Mouse (Mus musculus) megakaryocyte, adult 5-6 weeks (primary cell): Measurements from ENCODE around the gene Flot1. TPM values are rescaled to one million over a fixed set of nuclear protein-coding genes. Genes with fewer than 3 reads are reported as not detected.
A peak's percentile ranks its signal among the peaks of the same experiment; 100 is the strongest.

Experiments used
- ATAC-seq: 2 replicates; pipeline ENCODE4 v1.8.0; 2016; ENCODE audit warnings: mild to moderate bottlenecking, inconsistent platforms; ENCODE audit not compliant: poor library complexity, severe bottlenecking
- total RNA-seq, 2 experiments: library from RNA; stranded (forward) in 1 of 2; stranded (reverse) in 1 of 2; fragments of 153-499, 151-499 nt in 1 of 2; fragments of 221-1000, 200-1000 nt in 1 of 2; gene quantifications; 2 replicates each; pipeline versions ENCODE4 v1.2.3 to v1.2.4; 2015 to 2017

The Flot1 gene
- total RNA-seq, 2 experiments from 2014 or later = 73.5 to 127 TPM

- ATAC-seq = no peak
These were observed 12.0 kb upstream of the Flot1 start for GRCm38 (mm10) chr17:35810900-35811648.

GRCm38 (mm10) chr17:35812307-35812706 is 10.7 kb upstream of the Flot1 start:
- ATAC-seq = no peak

GRCm38 (mm10) chr17:35812736-35813135 is 10.3 kb upstream of the Flot1 start:
- no peak; the same call in 1 of the 2 replicates for ATAC-seq

DNA sequence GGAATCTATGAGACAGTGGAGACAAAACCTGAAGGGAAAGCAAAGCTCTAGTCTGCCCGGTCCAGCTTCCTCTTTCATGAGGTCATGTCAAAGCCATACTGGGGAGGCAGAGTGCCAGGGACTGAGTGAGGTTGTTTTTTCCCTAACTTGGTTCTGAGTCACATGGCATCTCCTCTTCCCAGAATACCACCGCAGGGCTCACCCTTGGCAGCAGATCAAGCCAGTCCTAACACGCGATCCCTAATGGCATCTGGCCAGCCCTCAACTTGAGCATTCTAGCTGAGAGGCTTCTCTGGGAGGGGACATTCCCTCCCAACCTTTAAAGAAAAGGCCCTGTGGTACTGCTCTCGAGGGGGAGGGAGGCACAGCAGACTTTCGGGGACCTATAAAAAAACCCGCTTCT is 9.8 kb upstream of the Flot1 start:
- ATAC-seq = peak; percentile 85

GRCm38 (mm10) chr17:35813653-35814052 is 9.4 kb upstream of the Flot1 start:
- ATAC-seq = 0 out of 2 replicates have a peak, but pooled peaks have one; percentile 21

DNA sequence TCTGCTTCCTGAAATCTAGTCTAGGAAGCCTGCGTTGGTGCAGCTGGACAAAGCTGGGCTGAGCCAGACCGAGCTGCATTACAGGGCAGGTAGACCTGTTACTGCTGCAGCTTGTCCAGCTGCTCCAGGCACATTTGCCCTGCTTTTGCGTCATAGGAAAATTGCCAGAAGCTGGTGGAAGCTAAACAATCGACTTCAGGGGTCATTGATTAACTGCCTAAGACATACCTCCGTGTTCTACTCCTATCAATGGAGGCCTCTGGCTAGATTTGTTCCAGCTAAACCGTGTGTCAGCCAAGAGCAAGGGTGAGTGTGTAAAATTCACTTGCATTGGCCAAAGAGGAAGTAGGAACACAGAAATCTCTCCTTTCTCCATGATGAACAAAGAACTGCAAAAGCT is 8.4 kb upstream of the Flot1 start:
- no peak for ATAC-seq

GRCm38 (mm10) chr17:35815836-35816235 is 7.2 kb upstream of the Flot1 start:
- ATAC-seq = no peak

DNA sequence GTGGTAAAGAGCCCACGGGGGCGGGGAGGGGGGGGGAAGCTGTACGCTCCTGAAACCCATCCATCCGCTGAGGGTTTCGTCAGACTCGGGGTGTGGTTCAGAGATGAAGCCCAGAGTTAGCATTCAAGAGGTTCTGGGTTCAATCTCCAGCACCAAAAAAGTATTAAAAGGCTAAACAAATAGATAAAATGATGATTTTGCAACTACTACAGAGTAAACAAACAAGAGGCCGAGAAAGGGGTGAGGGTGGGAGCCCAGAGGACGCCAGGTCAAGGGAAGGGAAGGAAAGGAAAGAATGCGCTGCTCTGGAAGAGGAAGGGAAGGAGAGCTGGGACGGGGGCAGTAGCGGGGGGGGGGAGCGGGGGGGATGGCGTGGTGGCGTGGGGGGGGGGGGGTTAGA is 6.3 kb upstream of the Flot1 start:
- no peak for ATAC-seq

- no peak for ATAC-seq
These were observed 5.8 kb upstream of the Flot1 start for GRCm38 (mm10) chr17:35817226-35817625.

DNA sequence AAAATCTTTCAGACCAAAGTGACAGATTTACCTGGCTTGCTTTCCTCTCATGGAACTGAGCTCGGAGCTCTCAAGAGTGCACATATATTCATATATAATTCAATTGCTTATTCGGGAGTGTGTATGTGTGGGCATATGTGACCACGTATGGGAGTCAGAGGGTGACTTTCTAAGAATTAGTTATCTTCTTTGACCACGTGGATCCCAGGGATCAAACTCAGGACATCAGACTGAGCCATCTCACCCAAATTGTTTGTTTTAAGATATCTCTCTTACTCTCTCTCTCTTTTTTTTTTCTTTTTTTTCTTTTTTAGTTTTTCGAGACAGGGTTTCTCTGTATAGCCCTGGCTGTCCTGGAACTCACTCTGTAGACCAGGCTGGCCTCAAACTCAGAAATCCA is 2.9 kb upstream of the Flot1 start:
- ATAC-seq = no peak

DNA sequence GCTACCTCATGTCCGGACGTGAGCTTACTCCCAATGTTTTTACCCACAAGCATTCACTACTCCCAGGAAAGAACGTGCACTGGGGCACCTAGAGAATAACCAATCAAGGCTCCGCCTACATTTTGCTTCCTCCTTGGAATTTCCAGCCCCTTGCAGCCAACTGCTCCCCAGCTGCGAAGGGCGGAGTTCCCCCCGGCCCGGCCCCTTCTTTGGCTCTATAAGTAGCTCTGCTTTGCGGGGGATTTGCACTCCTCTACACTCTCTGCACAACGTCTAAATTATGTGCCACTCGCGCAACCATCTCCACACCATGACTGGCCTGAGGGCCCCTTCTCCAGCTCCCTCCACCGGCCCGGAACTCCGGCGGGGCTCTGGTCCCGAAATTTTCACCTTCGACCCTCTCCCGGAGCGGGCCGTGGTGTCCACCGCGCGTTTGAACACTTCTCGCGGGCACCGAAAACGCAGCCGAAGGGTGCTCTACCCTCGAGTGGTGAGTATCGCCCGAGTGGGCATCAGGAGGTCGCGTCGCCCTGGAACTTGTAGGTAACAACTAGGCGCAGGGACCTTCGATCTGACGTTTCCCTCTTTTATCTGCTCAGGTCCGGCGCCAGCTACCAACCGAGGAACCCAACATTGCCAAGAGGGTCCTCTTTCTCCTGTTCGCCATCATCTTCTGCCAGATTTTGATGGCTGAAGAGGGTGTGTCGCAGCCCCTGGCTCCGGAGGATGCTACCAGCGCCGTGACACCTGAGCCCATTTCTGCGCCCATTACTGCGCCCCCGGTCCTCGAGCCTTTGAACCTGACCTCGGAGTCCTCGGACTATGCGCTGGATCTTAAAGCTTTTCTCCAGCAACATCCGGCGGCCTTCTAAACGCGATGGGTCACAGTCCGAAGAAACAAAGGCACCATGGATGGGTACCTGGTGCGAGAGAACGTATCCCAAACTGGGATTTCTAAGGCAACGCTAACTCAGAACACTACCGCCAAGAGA is 1.3 kb upstream of the Flot1 start, which contains the start of gene Ier3:
TSS of gene Ier3 (plus strand) at position 246 of the 992 bp plus-strand sequence.
- peak; percentile 53 for ATAC-seq

- no peak for ATAC-seq
These were observed 466 bp upstream of the Flot1 start for GRCm38 (mm10) chr17:35822564-35822963.

GRCm38 (mm10) chr17:35824402-35824801 is 1.4 kb downstream of the Flot1 start:
- no peak for ATAC-seq

- no peak for ATAC-seq
These were observed 2.2 kb downstream of the Flot1 start for GRCm38 (mm10) chr17:35825109-35825850.

DNA sequence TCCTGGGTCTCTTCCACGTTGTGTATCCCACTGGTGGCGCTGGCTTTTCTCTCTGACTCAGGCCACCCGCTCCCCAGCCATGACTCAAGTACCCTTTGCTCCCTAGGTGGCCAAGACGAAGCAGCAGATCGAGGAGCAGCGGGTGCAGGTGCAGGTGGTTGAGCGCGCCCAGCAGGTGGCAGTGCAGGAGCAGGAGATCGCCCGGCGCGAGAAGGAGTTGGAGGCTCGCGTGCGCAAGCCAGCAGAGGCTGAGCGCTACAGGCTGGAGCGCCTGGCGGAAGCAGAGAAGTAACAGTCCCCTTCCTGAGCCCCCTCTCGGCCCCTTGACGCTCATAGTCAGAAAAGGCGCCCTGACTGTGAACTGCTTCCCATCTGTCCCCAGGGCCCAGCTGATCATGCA is 6.7 kb downstream of the Flot1 start:
- ATAC-seq = peak; percentile 99

DNA sequence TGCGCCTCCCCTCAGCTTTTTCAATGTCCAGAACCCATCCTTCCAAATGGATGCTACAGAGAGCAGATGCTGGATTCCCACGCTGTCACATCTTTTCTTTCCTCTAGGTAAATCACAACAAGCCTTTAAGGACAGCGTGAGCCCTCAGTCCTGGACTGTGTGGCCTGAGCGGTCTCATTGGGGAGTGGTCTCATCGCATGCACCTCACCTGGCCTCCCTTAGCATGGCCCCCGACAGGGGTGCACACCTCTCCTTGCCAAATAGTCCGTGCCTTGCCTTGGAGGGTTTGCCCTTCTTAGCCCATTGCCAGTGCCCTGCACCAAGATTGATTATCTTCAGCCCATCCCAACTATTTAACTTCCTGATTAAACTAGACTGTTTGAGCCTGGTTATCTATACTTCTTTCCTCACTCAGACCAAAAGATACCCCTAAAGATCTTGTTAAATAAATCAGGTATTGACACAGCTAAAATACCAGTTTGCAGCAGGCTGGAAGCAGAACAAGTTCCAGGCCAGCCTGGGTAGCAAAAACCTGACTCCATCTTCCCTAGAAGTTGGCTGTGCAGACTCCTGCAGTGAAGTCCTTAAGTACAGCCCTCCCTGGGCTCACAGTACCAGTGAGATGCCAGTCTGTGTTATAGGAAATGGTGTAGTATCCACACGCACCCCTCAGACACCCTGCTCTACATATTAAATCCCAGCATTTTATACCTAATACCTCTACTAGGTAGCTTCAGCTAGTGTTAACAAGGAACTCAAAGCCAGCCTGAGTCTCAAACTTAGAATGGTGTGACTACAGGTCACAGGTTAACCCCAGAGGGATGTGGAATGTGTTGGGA is 9.6 kb downstream of the Flot1 start:
- no peak for ATAC-seq

DNA sequence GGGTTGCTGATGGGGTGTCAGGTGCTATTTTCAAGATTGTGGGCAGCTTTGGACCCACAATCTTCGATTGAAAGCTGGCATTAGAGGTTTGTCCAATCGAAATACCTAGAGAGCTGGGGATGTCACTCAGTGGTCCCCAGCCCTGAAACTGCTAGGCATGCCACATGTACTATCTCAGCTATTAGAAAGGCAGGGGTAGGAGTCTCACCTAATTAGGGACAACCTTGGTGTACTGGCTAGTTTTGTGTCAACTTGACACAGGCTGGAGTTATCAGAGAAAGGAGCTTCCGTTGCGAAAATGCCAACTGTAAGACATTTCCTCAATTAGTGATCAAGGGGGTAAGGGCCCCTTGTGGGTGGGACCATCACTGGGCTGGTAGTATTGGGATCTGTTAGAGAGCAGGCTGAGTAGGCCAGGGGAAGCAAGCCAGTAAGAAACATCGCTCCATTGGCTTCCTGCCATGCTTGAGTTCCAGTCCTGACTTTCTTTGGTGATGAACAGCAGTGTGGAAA is 10.3 kb downstream of the Flot1 start:
- ATAC-seq = no peak

GRCm38 (mm10) chr17:35833894-35834293 is 10.9 kb downstream of the Flot1 start:
- ATAC-seq = no peak

DNA sequence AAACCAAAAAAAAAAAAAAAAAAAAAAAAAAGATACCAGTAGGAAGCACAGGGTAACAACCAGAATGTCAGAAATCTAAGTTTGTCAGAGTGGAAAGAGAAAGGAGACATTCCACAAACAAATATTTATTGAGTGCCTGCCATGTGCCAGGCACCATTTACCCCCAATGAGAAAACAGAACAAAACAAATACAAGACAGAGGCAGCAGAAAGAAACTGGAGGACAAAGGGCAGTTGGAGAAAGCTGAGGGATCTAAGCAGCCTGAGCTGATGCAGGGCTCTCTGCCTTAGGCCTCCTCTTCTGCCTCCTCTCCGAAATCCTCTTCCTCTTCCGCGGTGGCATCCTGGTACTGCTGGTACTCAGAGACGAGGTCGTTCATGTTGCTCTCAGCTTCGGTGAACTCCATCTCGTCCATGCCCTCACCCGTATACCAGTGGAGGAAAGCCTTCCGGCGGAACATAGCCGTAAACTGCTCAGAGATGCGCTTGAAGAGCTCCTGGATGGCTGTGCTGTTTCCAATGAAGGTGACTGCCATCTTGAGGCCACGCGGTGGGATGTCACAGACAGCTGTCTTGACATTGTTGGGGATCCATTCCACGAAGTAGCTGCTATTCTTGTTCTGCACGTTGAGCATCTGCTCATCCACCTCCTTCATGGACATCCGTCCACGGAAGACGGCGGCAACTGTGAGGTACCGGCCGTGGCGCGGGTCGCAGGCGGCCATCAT is 11.8 kb downstream of the Flot1 start:
- no peak for ATAC-seq
